Mouse (Mus musculus) left cerebral cortex, adult 9 months (tissue): ENCODE data around the gene Gm26992.

Source experiments
- DNase-seq, 2 experiments: peaks; one replicate each; pipeline ENCODE4 v3.0.0; 2022; ENCODE audit warnings: low spot score in 2 of 2

The Gm26992 gene

DNA sequence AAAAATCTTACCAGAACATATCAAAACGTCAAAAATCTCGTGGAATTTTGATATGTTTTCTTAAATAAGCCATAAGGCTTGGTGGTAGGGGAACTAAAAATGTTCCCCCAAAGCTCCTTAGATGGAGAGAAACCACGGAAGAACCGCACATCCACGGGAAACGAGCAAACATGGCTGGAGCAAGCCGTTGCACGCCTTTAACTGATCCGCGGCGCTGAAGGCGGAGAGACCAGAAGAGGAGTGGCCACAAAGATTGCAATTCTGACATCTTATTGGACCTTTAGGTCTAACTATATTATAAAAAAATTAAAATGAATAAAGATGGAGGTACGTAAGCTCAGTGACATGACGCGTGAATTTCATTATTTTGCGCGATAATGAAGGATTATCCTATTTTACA lies 61.2 kb downstream of the Gm26992 start:
- DNase-seq: peak in 1 of 2 experiments; percentile 61

DNA sequence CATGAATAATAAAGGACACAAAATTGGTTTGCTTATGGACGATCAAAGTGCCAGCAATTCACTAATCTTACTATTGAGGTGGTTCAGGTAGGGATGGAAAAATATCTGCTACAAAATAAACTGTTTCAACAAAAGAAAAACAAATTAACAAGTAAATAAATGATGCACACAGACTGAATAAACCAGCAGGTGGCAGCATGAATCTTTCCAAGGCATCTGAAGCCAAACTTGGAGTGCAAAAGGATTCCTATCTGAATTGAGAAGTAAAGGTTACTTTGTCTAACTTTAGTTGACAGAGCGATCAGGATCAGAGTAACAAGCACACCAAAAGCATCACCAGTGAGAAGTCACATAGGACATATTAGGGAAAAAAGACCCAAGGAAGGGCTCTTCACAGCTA lies 62.2 kb downstream of the Gm26992 start:
- peak in 1 of 2 experiments; percentile 73 for DNase-seq

DNA sequence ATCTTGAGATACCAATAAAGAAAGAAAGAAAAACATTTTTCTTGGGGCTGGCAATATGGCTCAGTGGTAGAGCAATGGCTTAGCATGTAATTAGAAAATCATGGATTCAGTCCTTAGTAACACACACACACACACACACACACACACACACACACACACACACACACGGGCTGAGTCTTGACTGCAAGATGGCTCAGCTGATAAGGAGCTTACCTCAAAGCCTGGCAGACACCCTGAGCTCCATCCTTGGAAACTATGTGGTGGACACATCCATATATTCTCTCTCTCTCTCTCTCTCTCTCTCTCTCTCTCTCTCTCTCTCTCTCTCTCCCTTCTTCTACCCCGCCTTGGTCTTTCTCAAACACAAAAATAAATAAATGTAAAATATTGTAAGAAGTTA lies 69.0 kb downstream of the Gm26992 start:
- DNase-seq: no peak

DNA sequence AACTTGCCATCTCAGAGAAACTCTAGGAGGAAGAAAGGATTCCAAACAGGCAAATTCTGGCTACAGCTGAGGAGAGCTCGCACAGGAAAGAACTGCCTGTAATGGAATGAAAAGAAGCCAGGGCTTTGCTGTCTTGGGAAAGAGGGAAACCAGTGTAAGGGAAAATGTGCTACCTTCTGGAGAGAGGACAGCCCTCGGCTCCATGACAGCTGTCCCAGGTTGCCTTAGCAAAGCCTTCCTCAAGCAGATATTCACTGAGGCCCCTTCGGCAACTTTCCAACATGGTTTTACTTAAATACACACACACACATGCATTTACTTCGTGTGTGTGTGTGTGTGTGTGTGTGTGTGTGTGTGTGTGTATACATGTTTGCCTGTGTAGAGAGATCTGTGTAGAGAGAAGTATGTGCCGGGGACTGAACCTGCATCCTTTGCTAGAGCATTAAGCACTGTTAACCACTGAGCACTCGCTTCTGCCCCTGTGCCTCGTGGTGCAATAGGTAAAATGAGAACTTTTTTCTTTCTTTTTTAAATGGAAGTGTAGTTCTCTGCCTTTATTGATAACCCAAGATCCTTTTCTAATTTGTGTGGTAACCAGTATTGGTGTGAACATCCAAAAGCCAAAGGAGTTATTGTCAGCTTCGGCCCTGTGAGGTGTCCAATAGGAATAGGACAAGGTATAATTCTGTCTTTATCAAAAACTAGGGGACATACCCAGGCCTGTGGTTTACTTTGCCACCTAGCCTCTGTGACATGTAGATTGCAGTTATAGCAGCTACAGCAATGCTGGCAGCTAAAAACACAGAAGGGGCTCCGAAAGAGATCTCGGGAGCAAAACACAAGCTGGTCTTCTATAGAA lies 70.8 kb downstream of the Gm26992 start:
- DNase-seq: no peak

DNA sequence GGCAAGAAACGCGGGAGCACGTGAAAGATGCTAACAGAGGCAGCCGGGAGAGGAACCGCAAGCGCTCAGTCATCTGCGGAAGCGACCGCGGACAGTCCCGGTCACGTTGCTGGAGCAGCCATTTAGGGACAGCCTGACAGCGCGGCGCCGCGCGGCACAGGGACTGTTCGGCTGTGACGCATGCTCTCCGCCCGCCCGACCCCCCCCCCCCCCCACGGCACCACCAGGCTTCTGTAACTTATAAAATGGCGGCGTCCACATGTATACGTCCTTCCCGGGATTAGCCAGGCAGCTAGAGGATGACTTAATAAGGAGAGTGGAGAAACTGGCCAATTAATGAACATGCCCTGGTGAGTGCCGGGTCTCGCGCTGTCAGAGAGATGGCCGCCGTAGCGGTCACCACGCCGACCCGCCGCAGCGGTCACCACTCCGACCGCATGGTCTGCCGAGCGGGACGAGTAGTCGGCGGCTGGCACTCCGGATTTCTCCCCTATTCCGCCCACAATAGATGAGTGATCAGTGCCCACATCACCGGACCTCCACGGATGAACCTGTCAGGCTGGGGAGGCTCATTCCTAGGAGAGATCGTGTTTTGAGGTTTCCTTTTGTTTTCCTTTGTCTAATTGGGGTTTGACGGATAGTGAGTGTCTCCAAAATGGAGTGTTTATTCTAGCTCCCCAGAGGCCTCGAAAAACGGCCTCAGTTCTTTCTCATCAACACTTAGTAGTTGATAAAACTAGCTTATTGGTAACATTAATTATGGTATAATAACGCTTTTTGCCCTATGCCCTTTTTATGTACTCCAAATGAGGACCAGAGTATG lies 71.8 kb downstream of the Gm26992 start:
- DNase-seq: peak in 1 of 2 experiments; percentile 72

DNA sequence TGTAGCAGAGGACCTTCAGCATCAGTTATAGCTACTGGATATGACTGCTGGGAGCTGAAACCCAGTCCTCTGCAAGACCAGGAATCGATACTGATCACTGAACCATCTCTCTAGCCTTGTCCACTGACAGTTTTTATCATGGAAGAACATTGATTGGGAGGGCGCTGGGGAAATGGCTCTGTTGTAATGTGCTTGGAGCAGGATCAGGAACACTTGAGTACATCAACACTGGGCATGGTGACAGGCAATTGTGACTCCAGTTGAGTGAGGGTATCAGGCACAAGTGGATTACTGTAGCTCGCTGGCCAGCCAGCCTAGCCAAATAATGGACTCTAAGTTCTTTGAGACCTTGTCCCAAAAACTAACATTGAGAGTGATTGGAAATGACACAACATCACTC lies 77.6 kb downstream of the Gm26992 start:
- DNase-seq: no peak

DNA sequence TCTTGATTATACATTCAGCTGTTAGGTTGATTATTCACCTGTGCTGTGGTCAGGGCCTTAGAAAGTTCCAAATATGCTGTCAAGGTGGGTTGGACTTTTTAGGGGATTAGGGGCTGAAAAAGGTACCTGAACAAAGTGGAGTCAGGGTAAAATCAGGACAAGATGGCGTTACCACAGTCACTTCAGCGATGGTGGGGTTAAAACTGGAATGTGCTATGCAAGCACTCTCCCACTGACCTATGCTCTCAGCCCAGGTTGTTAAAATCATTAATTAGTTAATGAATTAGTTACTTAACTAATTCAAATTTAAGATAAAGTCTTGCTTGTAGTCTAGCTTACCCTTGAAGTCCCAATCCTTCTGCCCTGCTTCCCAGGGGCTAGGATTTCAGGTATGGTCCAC lies 78.3 kb downstream of the Gm26992 start:
- no peak for DNase-seq

DNA sequence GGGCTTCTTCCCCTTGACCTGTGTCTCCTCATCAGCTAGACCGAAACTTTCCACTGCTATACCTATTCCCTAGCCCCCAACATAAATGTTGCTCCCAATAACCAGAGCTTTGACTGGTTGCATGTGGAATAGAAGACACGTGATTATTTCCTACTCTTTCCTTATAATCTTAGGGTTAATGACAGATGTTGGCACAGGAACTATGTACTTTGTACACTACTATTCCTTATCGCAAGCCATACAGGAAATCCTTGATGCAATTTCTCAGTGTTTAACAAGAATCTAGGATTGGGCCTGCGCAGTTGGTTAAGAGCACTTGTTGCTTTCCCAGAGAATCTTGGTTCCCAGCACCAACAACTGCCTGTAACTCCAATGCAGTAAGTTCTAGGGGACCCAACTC lies 86.4 kb downstream of the Gm26992 start:
- no peak for DNase-seq

DNA sequence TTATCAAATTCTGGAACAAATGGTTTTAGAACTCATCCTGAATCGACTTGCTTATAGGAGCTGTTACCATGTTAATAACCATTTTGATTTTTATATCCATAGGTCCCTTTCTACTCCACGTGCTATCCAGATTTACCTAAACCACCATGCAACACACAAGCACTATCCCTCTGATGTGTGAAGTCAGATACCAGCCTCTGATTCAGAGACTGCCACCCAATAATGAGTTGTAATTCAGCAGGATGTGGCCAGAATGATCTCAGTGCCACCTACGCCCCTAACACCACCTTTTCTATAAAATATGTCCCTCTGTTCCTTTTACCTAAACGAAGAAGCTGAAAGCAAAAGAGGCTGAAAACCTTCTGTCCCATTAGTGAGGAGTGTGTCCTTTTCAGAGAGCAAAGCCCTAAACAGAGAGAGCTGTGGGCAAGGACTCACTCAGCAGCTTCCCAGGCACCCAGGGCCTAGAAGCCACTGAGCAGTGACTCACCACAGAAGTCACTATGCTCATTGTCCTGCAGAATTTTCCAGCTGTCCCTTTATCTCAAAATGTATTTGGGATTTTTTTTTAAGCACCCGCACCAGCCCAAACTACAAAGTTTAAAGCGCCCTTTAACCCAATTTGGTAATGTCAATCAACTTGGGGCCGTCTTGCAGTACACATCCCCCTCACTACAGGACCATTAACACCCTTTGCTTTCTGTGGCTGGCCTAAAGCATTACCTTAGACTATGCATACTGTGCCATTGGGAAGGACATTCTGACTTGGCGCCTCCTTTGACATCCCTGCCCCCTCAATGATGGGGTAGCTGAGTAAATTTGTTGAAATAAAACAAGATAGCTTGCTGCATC lies 87.6 kb downstream of the Gm26992 start:
- DNase-seq: no peak

DNA sequence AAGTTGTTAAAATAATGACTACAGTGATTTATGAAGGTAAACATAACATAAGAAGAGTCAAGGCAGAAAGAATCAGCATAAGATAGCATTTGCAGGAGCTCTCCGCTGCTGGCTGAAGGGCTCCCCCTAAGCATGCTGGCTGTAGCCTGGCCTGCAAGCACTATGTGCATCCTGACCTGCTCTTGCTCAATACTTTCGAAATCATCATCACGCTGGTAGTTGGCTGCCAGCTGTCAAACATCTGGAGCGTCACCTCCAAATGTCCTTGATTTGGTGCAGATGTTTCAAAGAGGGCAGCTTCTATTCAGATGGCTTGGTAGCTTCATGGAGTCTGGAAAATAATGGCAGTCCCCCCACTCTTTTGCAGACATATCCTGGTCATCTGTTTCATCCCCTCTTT lies 93.0 kb downstream of the Gm26992 start:
- no peak for DNase-seq

DNA sequence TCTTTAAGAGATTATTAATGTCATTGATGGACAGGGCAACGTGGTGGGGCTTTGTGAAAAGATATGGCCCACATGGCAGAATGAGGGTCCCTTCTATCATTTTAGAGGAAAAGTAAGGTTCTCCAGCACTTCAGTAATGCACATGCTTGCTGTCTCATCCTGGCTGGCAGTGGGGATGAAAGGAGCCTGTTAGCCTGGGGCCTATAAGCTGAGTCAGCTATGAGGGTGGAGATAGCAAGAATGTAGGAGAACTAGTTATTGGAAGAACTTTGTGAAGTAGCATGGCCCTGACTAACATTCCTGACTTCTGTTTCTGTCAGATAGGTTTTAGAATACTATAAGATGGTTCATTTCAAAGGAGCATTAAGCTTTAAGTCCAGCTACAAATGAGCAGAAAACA lies 93.5 kb downstream of the Gm26992 start:
- no peak for DNase-seq

DNA sequence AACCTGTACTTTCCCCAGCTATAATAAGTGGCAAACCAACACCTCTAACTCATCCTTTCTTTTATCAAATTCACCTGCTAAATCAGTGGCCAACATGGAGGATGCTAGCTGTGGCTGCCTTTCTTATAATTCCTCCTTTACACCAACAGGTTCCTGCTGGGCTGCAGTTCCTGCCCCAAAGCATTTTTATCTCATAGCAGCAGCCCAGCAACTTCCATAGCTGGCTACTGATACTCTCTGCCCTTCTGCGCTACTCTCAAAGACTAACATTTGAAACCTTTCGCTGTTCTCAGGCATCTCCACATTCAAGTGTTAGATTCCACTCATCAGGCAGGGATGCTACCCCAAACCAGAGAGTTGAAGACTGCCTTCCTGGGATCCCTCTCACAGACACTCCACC lies 97.0 kb downstream of the Gm26992 start:
- no peak for DNase-seq

DNA sequence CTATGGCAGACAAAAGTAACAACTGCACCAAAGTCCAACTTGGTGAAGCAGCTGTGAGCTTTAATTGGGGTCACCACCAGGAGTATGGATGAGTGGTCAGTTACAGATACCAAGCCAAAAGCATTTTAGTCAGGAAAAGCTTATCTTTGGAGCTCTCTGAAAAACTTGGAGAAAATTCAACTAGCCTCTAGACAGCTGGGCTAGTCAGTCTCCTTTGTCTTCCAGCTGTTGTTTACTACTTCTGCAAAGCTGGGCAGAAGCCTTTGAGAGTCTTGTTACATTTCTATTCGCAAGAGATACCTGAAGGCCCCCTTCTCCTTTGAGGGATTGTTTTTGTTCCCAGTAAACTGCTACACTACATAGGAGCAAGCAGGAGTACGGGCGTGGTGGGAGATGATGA lies 97.7 kb downstream of the Gm26992 start:
- no peak for DNase-seq

DNA sequence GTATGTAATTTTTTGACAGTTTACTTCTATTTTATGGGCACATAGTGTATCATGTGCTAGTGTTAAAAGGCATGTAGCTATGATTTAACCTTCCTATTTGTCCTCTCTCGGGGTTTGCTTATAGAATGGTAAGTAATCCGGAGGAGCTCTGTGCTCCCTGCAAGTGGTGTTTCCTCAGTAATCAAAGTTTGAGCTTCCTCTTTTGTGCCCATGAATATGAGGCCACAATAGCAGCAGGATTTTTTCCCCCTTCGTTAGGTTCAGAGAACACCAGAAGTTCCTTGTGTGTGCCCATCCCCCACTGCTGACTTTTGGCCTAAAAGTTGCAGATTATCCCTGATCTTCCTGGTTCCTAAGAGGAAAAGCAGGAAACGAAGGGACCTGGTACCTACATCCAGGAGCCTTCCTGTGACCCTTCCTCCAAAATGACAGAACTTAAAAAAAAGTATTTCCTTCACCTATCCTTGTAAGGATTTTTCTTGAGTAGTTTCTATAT lies 99.5 kb downstream of the Gm26992 start:
- no peak for DNase-seq

DNA sequence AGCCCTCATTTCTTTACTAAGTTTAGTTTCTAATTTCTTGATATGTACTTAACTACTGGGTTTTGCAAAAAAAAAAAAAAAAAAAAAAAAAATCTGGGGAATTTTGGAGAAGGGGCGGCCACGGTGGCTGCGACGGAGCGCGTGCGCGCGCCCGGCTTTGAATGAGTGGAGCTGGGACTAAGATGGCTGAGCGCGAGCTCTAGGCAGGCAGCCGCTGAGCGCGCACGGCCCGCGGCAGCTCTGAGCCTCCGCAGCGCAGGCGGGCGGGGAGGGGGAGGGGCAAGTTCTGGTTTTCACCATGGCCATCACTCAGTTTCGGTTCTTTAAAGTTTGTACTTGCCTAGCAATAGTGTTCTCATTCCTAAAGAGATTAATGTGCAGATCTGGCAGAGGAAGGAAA lies 107.4 kb downstream of the Gm26992 start:
- peak in 1 of 2 experiments; percentile 76 for DNase-seq
